Mouse (Mus musculus): ENCODE measurements around the gene Phtf1. TPM values are rescaled to one million over a fixed set of nuclear protein-coding genes. Genes with fewer than 3 reads are reported as not detected.

The Phtf1 gene
- 17.3 and 17.9 TPM in 2 replicates for polyA plus RNA-seq (2015; fragmentation: Nextera tagmentation; extraction: Ambion mirVana)

DNA sequence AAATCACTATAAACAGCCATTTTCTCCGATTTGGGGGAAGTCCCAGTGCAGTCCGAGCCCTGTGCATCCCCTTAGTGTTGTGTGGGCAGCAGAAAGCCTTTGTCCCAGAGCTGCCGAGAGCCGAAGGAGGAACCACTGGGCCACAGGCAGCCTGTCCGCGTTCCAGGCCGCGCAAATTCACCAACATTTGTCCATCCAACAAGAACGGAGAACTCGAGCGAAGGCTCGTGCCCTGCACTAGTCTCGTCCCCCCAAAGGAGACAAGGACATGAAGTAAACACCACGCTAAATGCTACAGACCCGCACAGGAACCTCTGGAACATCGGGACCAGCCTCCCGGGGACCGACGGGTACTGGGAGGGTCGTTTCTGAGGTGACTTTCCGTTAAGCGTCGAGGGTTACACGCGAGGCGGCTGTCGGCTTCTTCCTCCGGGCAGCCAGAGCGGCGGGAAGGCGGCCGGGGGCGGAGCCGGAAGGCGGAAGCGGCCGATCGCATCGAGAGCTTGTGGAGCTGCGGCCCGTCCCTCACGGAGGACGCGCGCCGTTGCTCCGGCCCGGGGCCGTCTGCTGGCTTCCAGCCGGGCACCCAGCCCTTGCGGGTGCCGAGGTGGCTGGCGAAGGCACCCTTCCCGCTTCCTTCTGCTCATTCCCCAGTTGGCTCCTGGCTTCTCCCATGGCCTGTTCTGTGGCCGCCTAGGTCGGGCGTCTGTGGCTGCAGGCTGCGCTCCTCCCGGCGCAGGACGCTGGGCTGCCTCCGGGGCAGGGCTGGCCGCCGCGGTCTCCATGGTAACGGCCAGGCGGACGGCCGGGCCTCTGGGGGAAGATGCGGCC lies at the start of gene Phtf1:
Gene Phtf1 (plus strand): TSS at position 250 of the 831 bp plus-strand sequence.
- Histone ChIP-seq H3K27ac (ENCODE audit: low read length) (peak within 1 kb of the TSS; percentile 91), H3K27me3 (ENCODE audit: control insufficient read depth, insufficient read depth, low read length) (no peaks in the 10 kb centered on the region), H3K4me1 (ENCODE audit: control insufficient read depth, insufficient read depth, low read length) (peaks cover 9% of the 10 kb centered on the region; the same call in 1 of the 2 replicates), H3K4me2 (ENCODE audit: low read depth, low read length) (peak within 1 kb of the TSS; percentile 60), H3K9ac (ENCODE audit: low read length) (peak within 1 kb of the TSS; percentile 83), H3K4me3 (replicated peaks; ENCODE audit: low read length) (peak within 1 kb of the TSS; percentile 98), H3K36me3 (ENCODE audit: control insufficient read depth, insufficient read depth, low read length) (0 out of 2 replicates have a peak, but pooled peaks cover 6% of the 10 kb centered on the region), H3K9me3 (replicated peaks; ENCODE audit: control insufficient read depth, low read length) (no peaks in the 10 kb centered on the region)
- peak; percentile 97 for ATAC-seq (ENCODE audit: insufficient read depth, low FRiP score)
- WGBS = under 1% methylated on average over 70 of the region's 70 CpGs

DNA sequence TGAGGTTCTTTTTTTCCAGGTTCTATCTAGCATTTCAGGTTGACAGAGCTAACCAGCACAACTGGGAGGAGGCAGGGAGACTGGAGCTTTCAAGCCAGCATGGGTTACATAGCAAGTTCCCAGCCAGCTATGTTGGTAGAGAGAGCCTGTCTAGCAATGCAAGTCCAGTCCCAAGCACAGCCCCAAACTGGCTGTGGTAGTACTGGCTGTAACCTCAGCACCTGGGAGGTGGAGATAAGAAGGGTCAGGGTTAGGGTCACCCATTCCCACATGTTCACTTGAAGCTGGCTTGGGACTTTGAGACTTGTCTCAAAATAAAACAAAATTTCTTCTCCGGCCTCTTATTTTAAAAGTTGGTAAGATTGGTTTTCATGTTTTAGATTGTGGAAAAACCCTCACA lies 47.8 kb upstream of the Phtf1 start:
- 92% methylated on average over 1 of the region's 1 CpGs for WGBS
- no peak for ATAC-seq (ENCODE audit: insufficient read depth, low FRiP score)

DNA sequence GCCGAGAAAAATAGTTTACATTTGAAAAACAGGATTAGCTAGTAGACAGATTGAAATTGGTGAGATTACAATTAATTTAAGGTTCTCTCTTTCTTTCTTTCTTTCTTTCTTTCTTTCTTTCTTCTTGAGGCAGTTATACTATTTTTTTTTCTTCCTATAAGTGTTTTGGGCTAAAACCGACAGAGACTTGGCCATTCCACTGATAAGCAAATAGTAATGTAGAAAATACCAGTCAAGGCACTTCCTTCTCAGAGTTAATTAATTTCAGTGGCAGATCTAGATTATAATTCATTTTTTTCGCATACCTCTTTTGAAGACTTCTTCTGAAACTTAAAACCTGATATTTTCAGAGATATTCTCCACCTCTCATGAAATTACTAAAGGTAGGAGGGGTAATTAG lies 42.6 kb upstream of the Phtf1 start:
- Histone ChIP-seq H3K9me3 (replicated peaks; ENCODE audit: control insufficient read depth, low read length) (no peaks in the 10 kb centered on the region), H3K4me2 (ENCODE audit: low read depth, low read length) (no peak overlapping the region), H3K27ac (ENCODE audit: low read length) (no peak overlapping the region), H3K9ac (ENCODE audit: low read length) (no peak overlapping the region), H3K36me3 (ENCODE audit: control insufficient read depth, insufficient read depth, low read length) (0 out of 2 replicates have a peak, but pooled peaks cover 2% of the 10 kb centered on the region), H3K4me1 (ENCODE audit: control insufficient read depth, insufficient read depth, low read length) (peaks cover 9% of the 10 kb centered on the region), H3K27me3 (ENCODE audit: control insufficient read depth, insufficient read depth, low read length) (no peaks in the 10 kb centered on the region), H3K4me3 (replicated peaks; ENCODE audit: low read length) (no peak overlapping the region)
- 51% methylated on average over 3 of the region's 3 CpGs for WGBS
- ATAC-seq (ENCODE audit: insufficient read depth, low FRiP score) = no peak

More for the DNA sequence above, 47.8 kb upstream of the Phtf1 start:
- Histone ChIP-seq H3K9ac (ENCODE audit: low read length) (no peak overlapping the region), H3K27ac (ENCODE audit: low read length) (no peak overlapping the region), H3K4me3 (replicated peaks; ENCODE audit: low read length) (no peak overlapping the region), H3K4me1 (ENCODE audit: control insufficient read depth, insufficient read depth, low read length) (peaks cover 17% of the 10 kb centered on the region), H3K36me3 (ENCODE audit: control insufficient read depth, insufficient read depth, low read length) (no peaks in the 10 kb centered on the region), H3K27me3 (ENCODE audit: control insufficient read depth, insufficient read depth, low read length) (no peaks in the 10 kb centered on the region), H3K4me2 (ENCODE audit: low read depth, low read length) (no peak overlapping the region), H3K9me3 (replicated peaks; ENCODE audit: control insufficient read depth, low read length) (no peaks in the 10 kb centered on the region)

DNA sequence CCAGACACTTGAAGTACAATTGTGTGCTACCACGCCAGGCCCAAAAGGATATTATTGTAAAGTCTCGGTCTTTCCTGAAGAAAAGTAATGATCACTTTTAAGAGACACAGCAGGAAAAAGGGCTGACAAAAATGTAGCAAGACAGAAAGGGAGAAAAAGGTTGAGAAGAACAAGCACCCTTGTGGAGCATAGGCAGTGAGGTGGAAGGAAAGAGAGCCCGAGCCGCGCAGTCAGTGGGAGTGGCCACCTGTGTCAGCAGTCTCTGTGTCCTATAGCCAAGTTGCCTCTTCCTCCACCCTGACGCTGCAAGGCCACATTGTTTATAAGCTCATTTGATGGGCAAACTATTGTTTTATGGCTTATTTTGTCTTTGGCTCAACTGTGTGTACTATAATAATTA lies 40.4 kb upstream of the Phtf1 start:
- WGBS = 72% methylated on average over 6 of the region's 6 CpGs
- no peak overlapping the region for H3K9ac ChIP-seq (ENCODE audit: low read length)
- no peak for ATAC-seq (ENCODE audit: insufficient read depth, low FRiP score)
- no peak overlapping the region for H3K4me2 ChIP-seq (ENCODE audit: low read depth, low read length)
- H3K27me3 ChIP-seq (ENCODE audit: control insufficient read depth, insufficient read depth, low read length) = no peaks in the 10 kb centered on the region
- 0 out of 2 replicates have a peak, but pooled peaks cover 2% of the 10 kb centered on the region for H3K36me3 ChIP-seq (ENCODE audit: control insufficient read depth, insufficient read depth, low read length)
- no peak overlapping the region for H3K27ac ChIP-seq (ENCODE audit: low read length)
- H3K4me3 ChIP-seq (replicated peaks; ENCODE audit: low read length) = no peak overlapping the region
- peaks cover 9% of the 10 kb centered on the region for H3K4me1 ChIP-seq (ENCODE audit: control insufficient read depth, insufficient read depth, low read length)
- H3K9me3 ChIP-seq (replicated peaks; ENCODE audit: control insufficient read depth, low read length) = no peaks in the 10 kb centered on the region

DNA sequence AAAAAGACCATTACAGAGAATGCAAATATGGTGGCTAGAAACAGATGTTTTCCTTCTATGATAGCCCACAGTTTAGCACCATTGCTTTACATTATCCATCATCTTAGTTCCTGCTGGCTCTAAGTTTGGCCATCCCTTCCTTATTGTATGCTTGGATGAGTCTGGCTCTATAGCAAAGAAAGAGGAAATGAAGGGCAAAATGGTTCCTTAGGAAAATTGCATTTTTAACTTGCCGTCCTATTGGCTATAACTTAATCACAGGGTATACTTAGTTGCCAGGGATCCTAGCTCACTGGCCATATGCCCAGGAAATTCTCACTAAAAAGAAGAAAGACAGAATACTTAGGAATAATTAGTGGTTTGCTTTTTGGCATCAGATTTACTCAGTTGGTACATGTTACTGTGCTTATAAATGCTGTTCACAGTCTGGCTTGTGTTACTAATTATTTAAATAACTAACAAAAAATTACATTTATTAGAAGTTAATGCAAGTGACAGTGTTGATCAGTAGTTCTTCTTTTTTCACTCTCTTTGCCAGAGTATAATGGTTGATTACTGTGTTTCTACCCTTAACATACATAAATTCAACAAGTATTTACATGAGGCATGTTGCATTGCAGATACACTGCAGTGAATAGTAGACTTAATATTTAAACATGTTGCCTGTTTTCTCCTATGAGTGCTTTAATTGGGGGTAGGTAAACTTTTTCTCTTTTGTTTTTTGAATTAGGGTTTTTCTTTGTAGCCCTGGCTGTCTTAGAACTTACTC lies 22.9 kb upstream of the Phtf1 start:
- H3K27me3 ChIP-seq (ENCODE audit: control insufficient read depth, insufficient read depth, low read length) = no peaks in the 10 kb centered on the region

DNA sequence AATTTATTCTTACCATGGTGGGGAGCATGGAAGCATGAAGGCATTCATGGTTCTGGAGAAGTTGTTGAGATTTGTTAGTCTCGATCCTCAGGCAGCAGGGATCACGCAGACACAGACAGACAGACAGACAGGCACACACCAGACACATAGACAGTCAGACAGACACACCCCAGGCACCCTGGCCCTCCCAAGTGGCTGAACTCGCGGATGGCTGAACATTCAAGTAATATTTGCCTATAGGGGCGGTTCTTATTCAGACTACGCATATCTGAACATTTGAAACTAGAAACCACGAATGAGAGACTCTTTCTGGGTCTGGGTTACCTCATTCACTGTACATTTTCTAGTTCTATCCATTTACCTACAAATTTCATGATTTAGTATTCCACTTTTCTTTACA lies 19.2 kb upstream of the Phtf1 start:
- no peaks in the 10 kb centered on the region for H3K36me3 ChIP-seq (ENCODE audit: control insufficient read depth, insufficient read depth, low read length)
- H3K9ac ChIP-seq (ENCODE audit: low read length) = no peak overlapping the region
- 0 out of 2 replicates have a peak, but pooled peaks cover 4% of the 10 kb centered on the region for H3K4me1 ChIP-seq (ENCODE audit: control insufficient read depth, insufficient read depth, low read length)
- H3K4me3 ChIP-seq (replicated peaks; ENCODE audit: low read length) = no peak overlapping the region
- WGBS = 82% methylated on average over 7 of the region's 7 CpGs
- ATAC-seq (ENCODE audit: insufficient read depth, low FRiP score) = no peak
- H3K27ac ChIP-seq (ENCODE audit: low read length) = no peak overlapping the region
- H3K9me3 ChIP-seq (replicated peaks; ENCODE audit: control insufficient read depth, low read length) = no peaks in the 10 kb centered on the region
- no peaks in the 10 kb centered on the region for H3K27me3 ChIP-seq (ENCODE audit: control insufficient read depth, insufficient read depth, low read length)
- H3K4me2 ChIP-seq (ENCODE audit: low read depth, low read length) = no peak overlapping the region

More for the DNA sequence above, 22.9 kb upstream of the Phtf1 start:
- WGBS = 76% methylated on average over 1 of the region's 1 CpGs
- Histone ChIP-seq H3K4me1 (ENCODE audit: control insufficient read depth, insufficient read depth, low read length) (0 out of 2 replicates have a peak, but pooled peaks cover 4% of the 10 kb centered on the region), H3K9me3 (replicated peaks; ENCODE audit: control insufficient read depth, low read length) (no peaks in the 10 kb centered on the region), H3K36me3 (ENCODE audit: control insufficient read depth, insufficient read depth, low read length) (no peaks in the 10 kb centered on the region), H3K4me2 (ENCODE audit: low read depth, low read length) (no peak overlapping the region), H3K27ac (ENCODE audit: low read length) (no peak overlapping the region), H3K9ac (ENCODE audit: low read length) (no peak overlapping the region), H3K4me3 (replicated peaks; ENCODE audit: low read length) (no peak overlapping the region)
- no peak for ATAC-seq (ENCODE audit: insufficient read depth, low FRiP score)

DNA sequence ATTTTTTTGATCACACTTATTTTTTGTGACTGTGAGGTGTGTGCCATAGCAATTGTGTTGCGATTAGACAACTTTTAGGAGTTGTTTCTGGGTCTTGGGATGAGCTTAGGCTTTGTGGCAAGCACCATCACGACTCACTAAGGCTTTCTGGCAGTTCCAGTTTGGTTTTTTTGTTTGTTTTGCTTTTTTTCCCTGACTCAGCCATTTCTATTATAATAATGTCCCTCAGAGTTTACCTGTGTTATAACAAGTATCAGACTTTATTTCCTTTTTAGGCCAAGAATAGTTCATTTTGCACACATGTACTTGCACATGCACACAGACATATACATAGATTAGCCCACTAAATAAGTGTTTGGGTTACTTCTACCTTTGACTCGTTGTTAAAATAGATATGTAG lies 7.3 kb upstream of the Phtf1 start:
- peaks cover 2% of the 10 kb centered on the region; the same call in 1 of the 2 replicates for H3K36me3 ChIP-seq (ENCODE audit: control insufficient read depth, insufficient read depth, low read length)
- no peaks in the 10 kb centered on the region for H3K9me3 ChIP-seq (replicated peaks; ENCODE audit: control insufficient read depth, low read length)
- H3K4me3 ChIP-seq (replicated peaks; ENCODE audit: low read length) = no peak overlapping the region
- no peak overlapping the region for H3K9ac ChIP-seq (ENCODE audit: low read length)
- ATAC-seq (ENCODE audit: insufficient read depth, low FRiP score) = no peak
- WGBS = 86% methylated on average over 3 of the region's 3 CpGs
- H3K4me2 ChIP-seq (ENCODE audit: low read depth, low read length) = no peak overlapping the region
- H3K27me3 ChIP-seq (ENCODE audit: control insufficient read depth, insufficient read depth, low read length) = no peaks in the 10 kb centered on the region
- H3K4me1 ChIP-seq (ENCODE audit: control insufficient read depth, insufficient read depth, low read length) = no peaks in the 10 kb centered on the region
- no peak overlapping the region for H3K27ac ChIP-seq (ENCODE audit: low read length)

DNA sequence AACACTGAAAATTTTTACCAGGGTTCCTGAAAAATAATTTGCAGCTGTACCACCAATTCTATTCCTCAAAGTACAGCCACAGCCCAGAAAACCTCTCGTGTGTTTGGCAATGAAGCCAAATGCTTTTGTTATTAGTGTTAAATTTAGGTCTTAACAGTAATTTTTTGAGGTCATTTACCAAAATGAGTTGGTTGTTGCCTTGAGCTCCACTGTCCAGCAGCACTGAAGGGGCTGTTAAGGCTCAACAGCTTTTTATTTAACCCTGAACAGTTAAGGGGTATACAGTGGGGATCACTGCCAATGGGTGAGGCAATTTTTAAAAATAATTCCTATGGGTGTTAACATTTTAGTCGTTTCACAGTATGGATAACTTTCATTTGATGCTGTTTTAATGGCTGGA lies 679 bp upstream of the Phtf1 start:
- H3K36me3 ChIP-seq (ENCODE audit: control insufficient read depth, insufficient read depth, low read length) = peaks cover 6% of the 10 kb centered on the region; the same call in 1 of the 2 replicates
- peak overlapping the region; percentile 91; the same call in 1 of the 2 replicates for H3K27ac ChIP-seq (ENCODE audit: low read length)
- H3K9ac ChIP-seq (ENCODE audit: low read length) = peak overlapping the region; percentile 83
- H3K9me3 ChIP-seq (replicated peaks; ENCODE audit: control insufficient read depth, low read length) = no peaks in the 10 kb centered on the region
- H3K4me2 ChIP-seq (ENCODE audit: low read depth, low read length) = peak overlapping the region; percentile 60
- peak overlapping the region; percentile 98 for H3K4me3 ChIP-seq (replicated peaks; ENCODE audit: low read length)
- H3K4me1 ChIP-seq (ENCODE audit: control insufficient read depth, insufficient read depth, low read length) = peaks cover 9% of the 10 kb centered on the region; the same call in 1 of the 2 replicates
- ATAC-seq (ENCODE audit: insufficient read depth, low FRiP score) = no peak
- 17% methylated on average over 2 of the region's 2 CpGs for WGBS
- no peaks in the 10 kb centered on the region for H3K27me3 ChIP-seq (ENCODE audit: control insufficient read depth, insufficient read depth, low read length)

DNA sequence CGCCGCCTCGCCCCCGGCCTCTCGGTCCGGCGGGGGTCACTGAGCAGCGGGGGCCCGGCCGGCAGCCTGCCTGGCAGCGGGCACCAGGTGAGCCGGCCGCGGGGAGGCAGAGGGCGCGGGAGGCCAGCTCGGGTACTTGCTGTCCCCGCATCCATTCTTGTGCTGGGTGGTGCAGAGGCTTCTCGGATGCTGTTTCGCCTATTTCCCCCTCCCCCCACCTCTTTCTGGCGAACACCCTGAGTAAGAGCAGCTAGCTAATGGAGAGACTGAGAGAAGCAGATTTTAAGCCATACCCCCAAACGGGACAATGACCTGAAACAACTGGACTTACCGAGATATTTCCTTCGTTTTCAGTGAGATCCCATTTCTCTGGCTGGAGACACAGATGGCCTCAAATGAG lies 791 bp downstream of the Phtf1 start:
- H3K27me3 ChIP-seq (ENCODE audit: control insufficient read depth, insufficient read depth, low read length) = no peaks in the 10 kb centered on the region
- H3K9me3 ChIP-seq (replicated peaks; ENCODE audit: control insufficient read depth, low read length) = no peaks in the 10 kb centered on the region
- ATAC-seq (ENCODE audit: insufficient read depth, low FRiP score) = peak; percentile 65
- H3K36me3 ChIP-seq (ENCODE audit: control insufficient read depth, insufficient read depth, low read length) = 0 out of 2 replicates have a peak, but pooled peaks cover 6% of the 10 kb centered on the region
- under 1% methylated on average over 24 of the region's 24 CpGs for WGBS
- H3K4me3 ChIP-seq (replicated peaks; ENCODE audit: low read length) = peak overlapping the region; percentile 98
- H3K4me1 ChIP-seq (ENCODE audit: control insufficient read depth, insufficient read depth, low read length) = peaks cover 9% of the 10 kb centered on the region; the same call in 1 of the 2 replicates
- H3K4me2 ChIP-seq (ENCODE audit: low read depth, low read length) = peak overlapping the region; percentile 60
- peak overlapping the region; percentile 83 for H3K9ac ChIP-seq (ENCODE audit: low read length)
- H3K27ac ChIP-seq (ENCODE audit: low read length) = peak overlapping the region; percentile 91

Data from stomach, embryonic 16.5 days (tissue).